Mouse (Mus musculus): ENCODE data around the gene Col24a1. TPM values are rescaled to one million over a fixed set of nuclear protein-coding genes. Genes with fewer than 3 reads are reported as not detected.
"Not testable (repeated sequence)": the region's sequence is repeated elsewhere in the genome, so short reads cannot be mapped to it uniquely, and the experiment has no call there.

Col24a1 gene
- total RNA-seq, 2 experiments from 2014 or later: not detected

- ATAC-seq (replicated peaks; ENCODE audit: low FRiP score, low TSS enrichment, poor library complexity, severe bottlenecking): no peak
These were observed 146.8 kb downstream of the Col24a1 start for GRCm38 (mm10) chr3:145439086-145439485.

DNA sequence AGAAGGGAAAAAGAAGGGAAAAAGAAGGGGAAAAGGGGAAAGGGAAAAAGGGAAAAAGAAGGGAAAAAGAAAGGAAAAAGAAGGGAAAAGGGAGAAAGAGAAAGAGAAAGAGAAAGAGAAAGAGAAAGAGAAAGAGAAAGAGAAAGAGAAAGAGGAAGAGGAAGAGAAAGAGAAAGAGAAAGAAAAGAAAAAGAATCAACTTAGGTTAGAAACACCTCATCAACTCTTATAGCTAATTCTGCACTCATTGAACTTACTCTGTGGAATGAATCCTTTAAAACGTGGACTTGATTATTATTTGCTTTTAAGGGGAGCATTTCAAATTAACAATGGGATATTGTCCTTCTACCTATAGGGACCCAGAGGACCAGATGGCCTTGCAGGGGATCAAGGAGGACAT, 148.7 kb downstream of the Col24a1 start:
- no peak for ATAC-seq (replicated peaks; ENCODE audit: low FRiP score, low TSS enrichment, poor library complexity, severe bottlenecking)

- 0 out of 2 replicates have a peak, but pooled peaks have one; percentile 57 for ATAC-seq (replicated peaks; ENCODE audit: low FRiP score, low TSS enrichment, poor library complexity, severe bottlenecking)
These were observed 150.0 kb downstream of the Col24a1 start for GRCm38 (mm10) chr3:145442268-145442667.

GRCm38 (mm10) chr3:145443167-145443566, 150.9 kb downstream of the Col24a1 start:
- not testable (repeated sequence) for ATAC-seq (replicated peaks; ENCODE audit: low FRiP score, low TSS enrichment, poor library complexity, severe bottlenecking)

- no peak for ATAC-seq (replicated peaks; ENCODE audit: low FRiP score, low TSS enrichment, poor library complexity, severe bottlenecking)
These were observed 164.8 kb downstream of the Col24a1 start for GRCm38 (mm10) chr3:145457039-145457438.

- no peak for ATAC-seq (replicated peaks; ENCODE audit: low FRiP score, low TSS enrichment, poor library complexity, severe bottlenecking)
These were observed 170.1 kb downstream of the Col24a1 start for GRCm38 (mm10) chr3:145462351-145462750.

- no peak for ATAC-seq (replicated peaks; ENCODE audit: low FRiP score, low TSS enrichment, poor library complexity, severe bottlenecking)
These were observed 171.5 kb downstream of the Col24a1 start for GRCm38 (mm10) chr3:145463731-145464130.

DNA sequence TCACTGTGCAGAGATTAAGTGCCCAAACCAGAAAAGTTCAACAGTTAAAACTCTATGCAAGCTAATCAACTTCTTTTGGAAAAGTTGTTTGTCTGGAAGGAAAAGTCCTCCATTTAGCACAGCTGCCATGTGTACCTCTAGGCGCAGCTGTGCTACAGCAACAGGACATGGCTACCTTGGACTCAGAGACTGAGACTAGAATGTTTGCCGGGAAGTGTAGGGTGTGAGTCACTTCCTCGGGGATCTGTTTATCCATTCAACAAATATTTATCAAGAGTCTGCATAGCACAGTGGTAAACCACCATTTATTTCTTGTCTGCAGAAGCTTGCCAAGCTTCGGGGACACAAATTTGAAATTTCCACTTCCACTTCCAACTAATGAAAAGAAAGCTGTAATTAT, 178.8 kb downstream of the Col24a1 start:
- no peak for ATAC-seq (replicated peaks; ENCODE audit: low FRiP score, low TSS enrichment, poor library complexity, severe bottlenecking)

GRCm38 (mm10) chr3:145474163-145474562, 181.9 kb downstream of the Col24a1 start:
- no peak for ATAC-seq (replicated peaks; ENCODE audit: low FRiP score, low TSS enrichment, poor library complexity, severe bottlenecking)

DNA sequence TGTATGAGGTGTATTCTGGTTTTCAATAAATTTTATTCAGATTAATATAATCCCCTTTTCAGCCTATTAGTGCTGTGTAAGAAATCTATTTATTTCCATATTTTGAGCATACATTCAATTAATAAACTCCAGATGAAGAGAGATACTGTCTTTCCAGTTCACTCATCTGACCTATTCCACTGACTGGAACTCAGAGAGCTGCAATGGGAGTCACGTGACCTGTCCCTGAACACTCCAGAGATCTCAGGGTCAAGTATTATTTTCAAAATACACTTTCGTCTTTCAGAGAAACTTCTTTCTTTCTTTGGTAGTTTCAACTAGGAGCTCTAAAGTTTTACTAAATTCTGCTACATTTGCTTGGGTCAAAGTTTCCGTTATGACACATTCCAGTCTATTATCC, 184.4 kb downstream of the Col24a1 start:
- no peak for ATAC-seq (replicated peaks; ENCODE audit: low FRiP score, low TSS enrichment, poor library complexity, severe bottlenecking)

- ATAC-seq (replicated peaks; ENCODE audit: low FRiP score, low TSS enrichment, poor library complexity, severe bottlenecking): no peak
These were observed 184.8 kb downstream of the Col24a1 start for GRCm38 (mm10) chr3:145477074-145477473.

DNA sequence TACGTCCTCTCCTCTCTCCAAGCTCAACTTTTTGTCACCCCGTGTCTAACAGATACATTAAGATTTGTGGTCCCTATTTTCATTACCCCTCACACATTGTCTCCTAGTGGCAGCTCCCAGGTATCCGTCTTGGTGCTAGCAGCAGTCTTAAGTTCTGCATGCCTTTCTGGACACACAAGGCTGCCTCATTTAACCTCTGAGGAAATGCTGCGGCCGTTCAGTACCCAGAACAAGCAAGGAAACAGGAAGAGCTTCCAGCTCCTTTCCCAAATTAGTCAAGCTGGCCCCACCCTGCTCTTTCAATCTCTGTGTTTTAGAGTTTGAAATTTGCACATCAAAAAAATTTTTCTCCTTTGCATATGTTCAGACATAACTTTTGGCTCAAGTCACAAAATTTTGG, 186.2 kb downstream of the Col24a1 start:
- no peak for ATAC-seq (replicated peaks; ENCODE audit: low FRiP score, low TSS enrichment, poor library complexity, severe bottlenecking)

DNA sequence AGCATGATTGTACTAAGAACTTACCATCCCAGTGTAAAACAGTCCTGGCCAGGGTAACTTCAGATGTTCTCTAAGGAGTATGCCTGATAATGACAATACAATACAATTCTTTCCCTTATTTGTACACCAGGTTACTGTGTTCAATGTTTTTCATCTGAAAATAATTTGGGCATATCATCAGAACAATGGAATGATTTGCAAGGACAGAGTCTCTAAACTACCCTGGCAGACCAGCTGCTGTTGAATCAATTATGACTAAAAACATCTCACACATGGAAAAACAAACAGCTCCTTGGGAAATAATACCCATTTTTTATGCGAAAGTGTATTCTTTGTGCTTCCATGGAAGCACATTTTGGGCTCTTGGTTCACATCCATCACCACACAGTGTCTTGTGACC, 198.0 kb downstream of the Col24a1 start:
- ATAC-seq (replicated peaks; ENCODE audit: low FRiP score, low TSS enrichment, poor library complexity, severe bottlenecking): no peak

DNA sequence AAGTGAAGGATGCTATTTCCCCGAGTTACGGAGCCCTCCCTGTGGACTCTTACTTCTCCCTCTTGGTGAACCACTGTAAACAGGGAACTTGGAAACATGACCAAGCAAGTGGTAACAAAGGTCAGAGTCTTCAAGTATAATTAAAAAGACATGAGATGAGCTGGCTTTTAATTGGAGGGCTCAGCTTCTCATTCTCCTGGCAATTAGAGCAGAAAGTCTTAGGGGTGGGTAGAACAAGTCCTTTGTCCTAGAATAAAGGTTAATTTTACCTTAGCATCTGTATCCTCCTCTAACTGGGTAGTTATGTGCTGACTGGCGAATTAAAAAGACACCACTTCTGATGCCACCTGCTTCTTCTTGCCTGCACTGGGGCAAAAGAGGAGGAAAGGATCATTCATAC, 199.1 kb downstream of the Col24a1 start:
- ATAC-seq (replicated peaks; ENCODE audit: low FRiP score, low TSS enrichment, poor library complexity, severe bottlenecking): no peak

DNA sequence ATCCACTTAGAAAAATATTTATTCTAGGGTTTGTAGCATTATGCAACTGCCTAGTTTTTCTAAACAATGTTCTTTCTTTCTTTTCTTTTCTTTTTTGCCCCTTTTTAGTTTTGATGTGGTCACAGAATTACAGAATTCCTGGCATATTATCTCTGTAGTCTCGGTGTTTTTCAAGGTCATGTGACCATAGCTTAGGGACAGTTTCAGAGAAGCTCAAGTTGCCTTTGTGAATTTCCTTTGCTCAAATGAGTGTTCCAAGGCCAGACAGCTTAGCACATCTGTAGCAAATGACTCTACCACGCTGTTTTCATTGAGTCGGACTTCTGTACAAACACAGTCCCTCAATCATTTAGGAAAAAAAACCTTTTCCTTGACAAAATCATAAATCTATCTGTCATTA, 205.9 kb downstream of the Col24a1 start:
- no peak for ATAC-seq (replicated peaks; ENCODE audit: low FRiP score, low TSS enrichment, poor library complexity, severe bottlenecking)

DNA sequence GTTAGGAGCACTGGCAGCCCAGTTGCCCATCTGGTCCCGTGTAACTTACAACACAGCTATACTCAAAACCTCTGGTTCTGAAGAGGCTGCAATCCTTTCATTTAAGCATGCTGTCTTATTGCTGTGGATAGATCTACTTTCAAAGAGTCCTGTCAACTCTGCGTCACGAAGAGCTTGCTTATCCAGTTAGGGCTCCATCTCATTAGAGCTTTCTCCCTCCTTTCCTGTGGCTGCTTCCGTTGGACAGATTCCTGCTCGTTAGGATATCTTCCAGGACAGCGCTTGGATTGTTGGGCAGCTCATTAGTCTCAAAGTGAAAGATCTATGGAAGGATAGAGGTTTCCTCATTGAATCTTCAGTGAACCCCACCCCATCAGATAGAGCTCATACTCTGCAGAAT, 206.6 kb downstream of the Col24a1 start:
- ATAC-seq (replicated peaks; ENCODE audit: low FRiP score, low TSS enrichment, poor library complexity, severe bottlenecking): no peak

DNA sequence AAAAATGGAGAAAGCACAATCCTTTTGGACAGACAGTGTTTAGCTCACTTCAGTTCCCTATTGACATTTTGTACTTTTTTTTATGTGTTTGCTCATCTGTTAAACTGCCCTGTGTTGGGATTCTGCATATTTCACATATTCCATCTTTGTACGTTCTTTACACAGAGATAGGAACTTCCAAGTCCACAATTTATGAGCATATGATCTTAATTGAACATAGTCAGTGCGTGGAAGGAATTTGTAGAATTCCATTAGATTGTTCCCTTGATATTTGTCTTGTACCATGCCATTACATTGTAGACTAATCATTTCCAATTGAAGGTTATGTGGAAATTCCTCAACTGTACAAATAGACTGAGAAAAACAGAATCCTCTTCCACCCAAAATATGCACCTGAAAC, 212.6 kb downstream of the Col24a1 start:
- no peak for ATAC-seq (replicated peaks; ENCODE audit: low FRiP score, low TSS enrichment, poor library complexity, severe bottlenecking)

DNA sequence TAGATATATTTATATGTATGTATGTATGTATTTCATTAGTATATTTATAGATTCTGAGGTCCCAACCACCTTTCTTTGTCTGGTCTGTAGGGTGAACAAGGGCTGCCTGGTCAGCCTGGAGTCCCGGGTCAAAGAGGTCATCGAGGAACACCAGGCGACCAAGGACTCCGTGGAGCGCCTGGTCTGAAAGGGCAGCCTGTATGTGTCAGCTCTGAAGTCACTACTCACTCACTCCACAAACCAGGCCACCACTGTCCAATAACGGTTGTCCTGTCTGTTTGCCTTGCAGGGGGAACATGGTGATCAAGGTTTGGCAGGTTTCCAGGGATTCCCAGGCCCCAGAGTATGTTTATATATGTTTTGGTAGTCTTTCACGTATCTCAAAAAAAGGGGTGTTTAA, 216.3 kb downstream of the Col24a1 start:
- ATAC-seq (replicated peaks; ENCODE audit: low FRiP score, low TSS enrichment, poor library complexity, severe bottlenecking): no peak

- no peak for ATAC-seq (replicated peaks; ENCODE audit: low FRiP score, low TSS enrichment, poor library complexity, severe bottlenecking)
These were observed 221.9 kb downstream of the Col24a1 start for GRCm38 (mm10) chr3:145514197-145514596.

DNA sequence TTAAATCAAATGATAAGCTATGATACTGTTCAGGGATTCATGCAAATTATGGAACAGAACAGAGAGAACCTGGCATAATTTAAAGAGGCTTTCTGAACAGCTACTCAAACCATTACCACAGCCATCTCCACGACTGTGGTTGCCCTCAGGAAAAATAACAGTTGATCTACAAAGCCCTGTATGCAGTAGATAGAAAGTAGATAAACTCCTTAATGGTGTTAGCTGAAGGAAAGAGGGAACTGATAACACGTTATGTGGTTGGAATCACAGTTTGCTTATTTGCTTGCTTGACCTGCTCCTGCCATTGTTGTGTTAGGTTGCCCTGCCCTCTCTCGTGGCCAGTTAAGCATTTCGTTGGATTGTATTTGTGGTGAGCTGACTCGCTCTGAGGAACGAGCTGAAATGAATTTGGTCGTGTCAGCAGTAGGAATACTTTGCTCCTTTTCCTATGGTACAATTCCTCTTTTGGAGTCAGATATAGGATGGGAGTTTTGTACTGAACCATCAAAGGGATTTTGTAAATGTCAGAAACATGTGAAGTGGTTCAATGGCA, 229.3 kb downstream of the Col24a1 start:
- ATAC-seq (replicated peaks; ENCODE audit: low FRiP score, low TSS enrichment, poor library complexity, severe bottlenecking): no peak

DNA sequence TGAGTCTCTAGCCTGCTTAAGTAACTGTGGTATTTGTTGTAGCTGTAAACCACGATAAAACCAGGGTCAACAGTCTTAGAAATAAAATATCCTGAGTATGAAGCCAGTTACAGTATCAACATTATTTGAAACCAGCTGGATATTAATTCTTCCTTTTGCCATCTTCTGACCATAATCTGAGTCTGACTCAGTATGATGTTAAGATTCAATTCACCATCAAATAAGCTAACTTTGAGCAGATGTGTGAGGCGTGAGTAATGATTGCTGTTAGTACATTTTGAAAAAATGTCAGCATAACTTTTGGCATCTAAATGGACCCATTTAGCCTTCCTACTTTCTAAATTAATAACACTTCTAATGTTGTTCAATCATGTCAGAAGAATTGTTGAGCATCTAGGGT, 230.0 kb downstream of the Col24a1 start:
- no peak for ATAC-seq (replicated peaks; ENCODE audit: low FRiP score, low TSS enrichment, poor library complexity, severe bottlenecking)

DNA sequence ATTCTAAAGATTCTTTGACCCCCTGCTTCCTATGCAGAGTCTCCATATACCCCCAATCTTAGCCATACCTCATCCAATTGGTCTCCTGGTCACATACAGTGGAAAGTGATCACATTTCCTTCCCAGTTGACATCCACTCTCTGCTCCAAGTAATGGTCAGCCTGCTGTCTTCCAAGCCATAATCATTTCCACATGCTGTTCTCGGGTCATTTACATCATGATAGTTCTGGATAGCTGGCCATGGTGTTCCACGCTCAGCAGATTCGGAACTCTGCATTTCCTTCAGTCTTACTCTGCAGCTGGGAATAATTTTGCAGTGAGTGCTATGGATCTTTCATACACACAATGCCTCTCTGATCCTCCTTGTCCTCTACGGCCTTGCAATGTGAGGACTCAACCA, 233.0 kb downstream of the Col24a1 start:
- ATAC-seq (replicated peaks; ENCODE audit: low FRiP score, low TSS enrichment, poor library complexity, severe bottlenecking): no peak

Data from megakaryocyte-erythroid progenitor cell, adult 5-6 weeks (primary cell).